ENCODE assay signal across 23 mouse cellular contexts in genomic region chr3:41492727-41493392, GRCm38 (mm10).
DNase-seq lines count a peak whose midpoint lies in the region; ATAC-seq and TF ChIP-seq lines count a peak whose summit lies in the region.
"Had no signal": no experiment of that assay in that cellular context is flagged by ENCODE, and none has a peak within 500 bp of the region (broad histone marks: within the 10 kb centered on the region; RNA-seq: fewer than 3 reads in every experiment).

No protein-coding gene starts in this region.

- no peak for TF ChIP-seq POLR2A in liver, adult 2 months (IDR thresholded peaks at IDR 0.05; ENCODE audit: extremely low read depth, insufficient read depth, low read length)

- TF ChIP-seq CTCF in liver, adult 2 months (IDR thresholded peaks at IDR 0.05; ENCODE audit: low read depth, low read length), result no peak

- ATAC-seq in forebrain, embryonic 12.5 days (ENCODE audit: low FRiP score), result no peak
- ATAC-seq in hindbrain, embryonic 12.5 days (ENCODE audit: low FRiP score), result no peak
- ATAC-seq: activated CD4-positive, CD25-positive, alpha-beta regulatory T cell, adult 4 months; CD4-positive, CD25-positive, alpha-beta regulatory T cell, adult 4 months; forebrain, embryonic 15.5 days; hindbrain, postnatal 0 days had no signal

- H3K9me3 ChIP-seq in ES-E14 (ENCODE audit: control insufficient read depth, insufficient read depth, low read depth, low read length), result no peaks in the 10 kb centered on the region
- no peaks in the 10 kb centered on the region for H3K9me3 ChIP-seq in forebrain, embryonic 12.5 days
- no peaks in the 10 kb centered on the region for H3K9me3 ChIP-seq in hindbrain, embryonic 12.5 days (replicated peaks)
- H3K9me3 ChIP-seq: embryonic facial prominence, embryonic 15.5 days; forebrain, embryonic 10.5 days; forebrain, embryonic 15.5 days; heart, embryonic 13.5 days; hindbrain, embryonic 13.5 days had no signal

- peak; percentile 88 for DNase-seq in liver, adult 2 months (ENCODE audit: extremely low read depth, low read depth, low spot score)
- DNase-seq in liver, result no peak
- peak; percentile 66 for DNase-seq in ES-E14 (ENCODE audit: low read depth, low spot score)
- DNase-seq in WW6 (ENCODE audit: low read depth, low spot score), result peak; percentile 59
- DNase-seq in adrenal gland, postnatal 4 days (ENCODE audit: low spot score in 2 of 2), result no peak
- DNase-seq: B cell, adult 2 months; cerebellum, adult 11 months; cerebellum, adult 8-10 months; embryo, embryonic 11 days; gastrocnemius, postnatal 36 days; heart, adult 11 months; heart, postnatal 4 days had no signal

- H3K27ac ChIP-seq in liver, adult 2 months (replicated peaks; ENCODE audit: insufficient read depth, low read depth, low read length), result peak overlapping the region; percentile 74
- H3K27ac ChIP-seq in ES-E14 (ENCODE audit: insufficient read depth, low read depth, low read length, poor library complexity, severe bottlenecking), result peak overlapping the region; percentile 76; the same call in 1 of the 2 replicates
- no peak overlapping the region for H3K27ac ChIP-seq in forebrain, embryonic 12.5 days
- H3K27ac ChIP-seq in hindbrain, embryonic 12.5 days, result no peak overlapping the region
- H3K27ac ChIP-seq: embryonic facial prominence, embryonic 15.5 days; forebrain, embryonic 10.5 days; forebrain, embryonic 15.5 days; heart, embryonic 13.5 days; hindbrain, embryonic 13.5 days; hindbrain, postnatal 0 days had no signal

- H3K36me3 ChIP-seq in liver, adult 2 months (ENCODE audit: control insufficient read depth, insufficient read depth, low read length), result no peaks in the 10 kb centered on the region
- H3K36me3 ChIP-seq in ES-E14 (ENCODE audit: control insufficient read depth, insufficient read depth, low read length, poor library complexity, severe bottlenecking), result peaks cover 9% of the 10 kb centered on the region
- no peaks in the 10 kb centered on the region for H3K36me3 ChIP-seq in forebrain, embryonic 12.5 days (replicated peaks)
- no peaks in the 10 kb centered on the region for H3K36me3 ChIP-seq in hindbrain, embryonic 12.5 days
- H3K36me3 ChIP-seq: embryonic facial prominence, embryonic 15.5 days; forebrain, embryonic 10.5 days; forebrain, embryonic 15.5 days; heart, embryonic 13.5 days; hindbrain, embryonic 13.5 days had no signal

- no peaks in the 10 kb centered on the region for H3K27me3 ChIP-seq in liver, adult 2 months (ENCODE audit: control insufficient read depth, insufficient read depth, low read length)
- no peaks in the 10 kb centered on the region for H3K27me3 ChIP-seq in forebrain, embryonic 12.5 days
- no peaks in the 10 kb centered on the region for H3K27me3 ChIP-seq in hindbrain, embryonic 12.5 days
- H3K27me3 ChIP-seq: embryonic facial prominence, embryonic 15.5 days; forebrain, embryonic 15.5 days; heart, embryonic 13.5 days; hindbrain, embryonic 13.5 days had no signal

- no peaks in the 10 kb centered on the region for H3K79me2 ChIP-seq in liver, adult 2 months (ENCODE audit: control insufficient read depth, insufficient read depth, low read length)

- H3K4me3 ChIP-seq in liver, adult 2 months (ENCODE audit: insufficient read depth, low read depth, low read length), result peak overlapping the region; percentile 20
- H3K4me3 ChIP-seq in ES-E14 (ENCODE audit: insufficient read depth in 1 of 2, low read depth in 1 of 2, low read length in 2 of 2, poor library complexity in 1 of 2, severe bottlenecking in 1 of 2), result peak overlapping the region; percentile 95 to 96
- H3K4me3 ChIP-seq in forebrain, embryonic 12.5 days (replicated peaks), result no peak overlapping the region
- H3K4me3 ChIP-seq in hindbrain, embryonic 12.5 days, result no peak overlapping the region
- H3K4me3 ChIP-seq: embryonic facial prominence, embryonic 15.5 days; erythroblast, embryonic 14.5 days; forebrain, embryonic 10.5 days; forebrain, embryonic 15.5 days; heart, embryonic 13.5 days; hindbrain, embryonic 13.5 days had no signal

- in situ Hi-C loops in ES-E14 (cut with MboI; ENCODE audit: low sequenced_read_pairs in 2 of 2, unreplicated experiment in 2 of 2), result no loop called here

- H3K4me1 ChIP-seq in liver, adult 2 months (ENCODE audit: control insufficient read depth, insufficient read depth, low read length), result peaks cover 15% of the 10 kb centered on the region
- peaks cover 8 to 12% of the 10 kb centered on the region in 2 experiments for H3K4me1 ChIP-seq in ES-E14 (ENCODE audit: control insufficient read depth in 2 of 2, insufficient read depth in 2 of 2, low read length in 2 of 2, poor library complexity in 1 of 2)
- no peaks in the 10 kb centered on the region for H3K4me1 ChIP-seq in forebrain, embryonic 12.5 days
- no peaks in the 10 kb centered on the region for H3K4me1 ChIP-seq in hindbrain, embryonic 12.5 days
- H3K4me1 ChIP-seq: embryonic facial prominence, embryonic 15.5 days; forebrain, embryonic 15.5 days; hindbrain, embryonic 13.5 days had no signal

- 0 out of 2 replicates have a peak overlapping the region, but pooled peaks have one; percentile 27 for H3K9ac ChIP-seq in liver, adult 2 months (ENCODE audit: low read depth, low read length)
- H3K9ac ChIP-seq in ES-E14 (ENCODE audit: insufficient read depth, low read depth, low read length, poor library complexity, severe bottlenecking), result peak overlapping the region; percentile 96
- H3K9ac ChIP-seq in forebrain, embryonic 12.5 days, result no peak overlapping the region
- no peak overlapping the region for H3K9ac ChIP-seq in hindbrain, embryonic 12.5 days
- H3K9ac ChIP-seq: embryonic facial prominence, embryonic 15.5 days; forebrain, embryonic 15.5 days; heart, embryonic 13.5 days; hindbrain, embryonic 13.5 days had no signal

- no peak overlapping the region for H3K4me2 ChIP-seq in forebrain, embryonic 12.5 days
- H3K4me2 ChIP-seq in hindbrain, embryonic 12.5 days (replicated peaks), result no peak overlapping the region
- H3K4me2 ChIP-seq: embryonic facial prominence, embryonic 15.5 days; forebrain, embryonic 15.5 days; heart, embryonic 13.5 days; hindbrain, embryonic 13.5 days had no signal

- WGBS in liver, adult 2 months, result 44% methylated on average over 13 of the region's 13 CpGs
- 91% methylated on average over 13 of the region's 13 CpGs for WGBS in forebrain, embryonic 12.5 days
- 86% methylated on average over 13 of the region's 13 CpGs for WGBS in hindbrain, embryonic 12.5 days

TF ChIP-seq in ES-E14, 5 proteins besides CTCF, POLR2A, EP300 and RAD21:
- TF ChIP-seq CHD2 (IDR thresholded peaks at IDR 0.05; ENCODE audit: low read depth, low read length) (peak; percentile 40; the same call in 1 of the 2 replicates), HCFC1 (IDR thresholded peaks at IDR 0.05; ENCODE audit: borderline replicate concordance, insufficient read depth, low read length) (no peak)

Comparison
In these comparisons a context has a peak if more than half of its experiments do, and no peak if none do; other contexts are left out.
1. DNase-seq: peak in liver, adult 2 months (single experiment), ES-E14 (single experiment) and WW6 (single experiment); none in liver (single experiment) and adrenal gland, postnatal 4 days (0 of 2).
2. H3K27ac ChIP-seq: peak in liver, adult 2 months (single experiment) and ES-E14 (single experiment); none in forebrain, embryonic 12.5 days (single experiment) and hindbrain, embryonic 12.5 days (single experiment).
3. H3K4me3 ChIP-seq: peak in liver, adult 2 months (single experiment) and ES-E14 (2 of 2); none in forebrain, embryonic 12.5 days (single experiment) and hindbrain, embryonic 12.5 days (single experiment).
4. H3K9ac ChIP-seq: peak in liver, adult 2 months (single experiment) and ES-E14 (single experiment); none in forebrain, embryonic 12.5 days (single experiment) and hindbrain, embryonic 12.5 days (single experiment).